Mouse (Mus musculus) ES-E14 (cell line): ENCODE measurements around the gene Olfr119. TPM values are rescaled to one million over a fixed set of nuclear protein-coding genes. Genes with fewer than 3 reads are reported as not detected.
"Not testable (repeated sequence)": the region's sequence is repeated elsewhere in the genome, so short reads cannot be mapped to it uniquely, and the experiment has no call there.

Source experiments
- DNase-seq: peaks from one replicate; pipeline ENCODE4 v3.0.0-alpha.2; 2013; ENCODE audit warnings: low read depth, low spot score
- H3K27ac ChIP-seq: 2 replicates; pipeline ENCODE4 v1.5.1; 2012; ENCODE audit warnings: low read depth, mild to moderate bottlenecking, low read length, moderate library complexity, mixed read lengths; ENCODE audit not compliant: poor library complexity, insufficient read depth, severe bottlenecking
- H3K36me3 ChIP-seq: 2 replicates; pipeline ENCODE4 v1.6.1; 2012; ENCODE audit warnings: mild to moderate bottlenecking, low read length, moderate library complexity, mixed read lengths; ENCODE audit not compliant: control insufficient read depth, poor library complexity, insufficient read depth, severe bottlenecking
- H3K4me1 ChIP-seq, 2 experiments: fragments of 150-350 bp in 1 of 2; sonication (generic) in 1 of 2; 2 replicates each; pipeline ENCODE4 v1.6.1; 2012; ENCODE audit warnings: low read length in 2 of 2, mild to moderate bottlenecking in 1 of 2, mixed read lengths in 1 of 2; ENCODE audit not compliant: control insufficient read depth in 2 of 2, insufficient read depth in 2 of 2, poor library complexity in 1 of 2
- H3K4me3 ChIP-seq, 2 experiments: fragments of 150-350 bp in 1 of 2; sonication (generic) in 1 of 2; 2 replicates each; pipeline ENCODE4 v1.5.1; 2012; ENCODE audit warnings: low read length in 2 of 2, low read depth in 1 of 2, mild to moderate bottlenecking in 1 of 2, mixed read lengths in 1 of 2; ENCODE audit not compliant: insufficient read depth in 1 of 2, poor library complexity in 1 of 2, severe bottlenecking in 1 of 2
- H3K9ac ChIP-seq: 2 replicates; pipeline ENCODE4 v1.6.1; 2012; ENCODE audit warnings: low read depth, mild to moderate bottlenecking, low read length, mixed read lengths; ENCODE audit not compliant: poor library complexity, insufficient read depth, severe bottlenecking
- H3K9me3 ChIP-seq: fragments of 150-350 bp; sonication (generic); 2 replicates; pipeline ENCODE4 v1.6.1; 2012; ENCODE audit warnings: low read depth, mild to moderate bottlenecking, low read length; ENCODE audit not compliant: control insufficient read depth, insufficient read depth
- CHD2 ChIP-seq: IDR thresholded peaks from 2 replicates; pipeline ENCODE4 v1.6.1; 2014; ENCODE audit warnings: mild to moderate bottlenecking, low read depth, low read length, inconsistent platforms
- HCFC1 ChIP-seq: IDR thresholded peaks from 2 replicates; pipeline ENCODE4 v1.6.1; 2012; ENCODE audit warnings: low read length, inconsistent platforms, borderline replicate concordance; ENCODE audit not compliant: insufficient read depth
- MAFK ChIP-seq: IDR thresholded peaks from 2 replicates; pipeline ENCODE4 v1.6.1; 2014; ENCODE audit warnings: mild to moderate bottlenecking, low read depth, low read length, inconsistent platforms; ENCODE audit not compliant: insufficient read depth
- ZC3H11A ChIP-seq: IDR thresholded peaks from 2 replicates; pipeline ENCODE4 v1.6.1; 2012; ENCODE audit warnings: low read depth, mild to moderate bottlenecking, inconsistent platforms, low read length, borderline replicate concordance
- ZNF384 ChIP-seq: IDR thresholded peaks from 2 replicates; pipeline ENCODE4 v1.6.1; 2012; ENCODE audit warnings: low read depth, low read length, inconsistent platforms
- in situ Hi-C, 2 experiments: fragments of 600-800 bp; cut with MboI; formaldehyde crosslinking; loops; one replicate each; pipeline ENCODE4 v1.15.1; 2025; ENCODE audit warnings: low sequenced_read_pairs in 2 of 2, inconsistent platforms in 1 of 2; ENCODE audit not compliant: unreplicated experiment in 2 of 2
- total RNA-seq: library from RNA; depleted of rRNA; stranded (reverse); fragments of 300-350 nt; gene quantifications from 2 replicates; pipeline ENCODE4 v1.2.3, GENCODE M21; 2012; rRNA removed

The Olfr119 gene
- not detected in 2 replicates for total RNA-seq

GRCm38 (mm10) chr17:37696264-37696663 is at the start of gene Olfr119:
Gene Olfr119 (plus strand): TSS chr17:37696564.
- DNase-seq, H3K4me1 ChIP-seq, H3K27ac ChIP-seq, H3K9me3 ChIP-seq, H3K4me3 ChIP-seq, in situ Hi-C loops, H3K36me3 ChIP-seq, H3K9ac ChIP-seq: not testable (repeated sequence)

DNA sequence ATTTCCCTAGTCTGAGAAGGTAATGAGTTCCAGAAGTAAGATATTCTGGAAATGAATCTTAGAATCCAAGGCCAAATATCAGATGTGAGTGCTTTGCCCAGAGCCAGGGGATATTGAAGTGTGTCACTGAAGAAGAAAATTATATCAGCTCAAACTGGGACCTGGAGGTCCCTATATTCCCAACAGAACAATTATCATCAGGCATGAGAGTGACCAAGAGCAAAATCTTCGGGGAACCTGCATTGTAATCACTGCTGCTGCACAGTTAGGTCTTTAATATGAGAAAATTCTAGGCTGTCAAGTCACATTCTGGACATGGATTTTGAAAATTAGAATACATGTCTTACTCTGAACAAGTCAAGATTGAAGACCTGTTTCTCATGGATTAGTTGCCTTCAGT is 32.7 kb upstream of the Olfr119 start, which contains the start of gene Olfr117:
Gene Olfr117, minus strand, starts transcription at position 101 of the 400 bp plus-strand sequence.
- TF ChIP-seq CHD2 = no peak
- no peak for TF ChIP-seq HCFC1
- no peak for TF ChIP-seq ZC3H11A
- no peak for TF ChIP-seq ZNF384
- no peak for TF ChIP-seq MAFK
- H3K4me1 ChIP-seq = no peaks in the 10 kb centered on the region
- H3K36me3 ChIP-seq = no peaks in the 10 kb centered on the region
- in situ Hi-C loops = no loop called here
- no peak for DNase-seq
- H3K4me3 ChIP-seq = no peak within 1 kb of the TSS
- H3K9me3 ChIP-seq = no peaks in the 10 kb centered on the region
- H3K9ac ChIP-seq = no peak within 1 kb of the TSS
- no peak within 1 kb of the TSS for H3K27ac ChIP-seq

- no peak within 1 kb of the TSS for H3K4me3 ChIP-seq
- DNase-seq = no peak
- H3K9me3 ChIP-seq = no peaks in the 10 kb centered on the region
- TF ChIP-seq HCFC1 (no peak), CHD2 (no peak), ZNF384 (no peak), ZC3H11A (no peak)
- no peaks in the 10 kb centered on the region for H3K4me1 ChIP-seq
- H3K9ac ChIP-seq = no peak within 1 kb of the TSS
- H3K27ac ChIP-seq = no peak within 1 kb of the TSS
- H3K36me3 ChIP-seq = no peaks in the 10 kb centered on the region
- in situ Hi-C loops = no loop called here
These were observed 29.7 kb upstream of the Olfr119 start, which contains the start of gene Olfr118 for GRCm38 (mm10) chr17:37666688-37667087. Gene Olfr118 (plus strand): TSS chr17:37666988.

DNA sequence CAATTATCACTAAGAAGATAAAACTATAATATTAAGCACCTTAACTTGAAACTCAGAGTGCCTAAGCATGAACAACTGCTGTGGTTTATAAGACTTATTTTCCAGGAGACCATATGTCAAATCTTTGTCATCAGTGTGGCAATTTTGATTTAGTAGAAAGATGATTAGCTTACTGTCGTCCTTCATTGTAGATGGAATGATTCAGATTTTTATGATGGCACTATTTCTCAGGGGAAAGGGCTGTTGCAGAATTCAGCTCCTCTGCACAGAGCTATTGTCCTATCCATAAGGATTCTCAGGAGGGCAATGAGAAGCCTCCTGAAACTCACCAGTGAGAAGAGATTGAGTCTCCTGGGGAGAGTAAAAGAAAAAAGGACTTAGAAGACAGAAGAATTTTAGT is 25.1 kb downstream of the Olfr119 start, which contains the start of gene Olfr120:
Gene Olfr120, plus strand, starts transcription at position 301 of the 400 bp plus-strand sequence.
- in situ Hi-C loops = no loop called here
- H3K9me3 ChIP-seq = no peaks in the 10 kb centered on the region

DNA sequence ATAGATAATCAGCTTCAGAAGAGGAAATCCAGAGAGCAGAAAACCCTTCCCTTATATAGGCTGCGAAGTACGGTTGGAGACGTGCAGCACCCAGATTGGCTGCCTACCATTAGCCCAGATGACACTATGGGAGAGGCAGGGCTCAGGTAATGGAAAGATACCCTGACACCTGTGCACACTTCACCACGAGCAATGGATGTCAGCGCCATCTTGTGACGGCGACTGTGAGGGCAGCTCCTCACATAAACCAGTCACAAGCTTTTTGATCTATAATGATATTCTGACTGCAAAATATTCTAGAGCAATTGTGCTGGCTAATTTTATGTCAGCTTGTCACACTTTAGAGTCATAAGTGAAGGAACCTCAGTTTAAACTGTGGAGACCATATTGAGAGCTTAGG is 41.7 kb downstream of the Olfr119 start:
- no peak overlapping the region for H3K9ac ChIP-seq
- no peak for DNase-seq
- no peak for TF ChIP-seq CHD2
- TF ChIP-seq ZC3H11A = no peak
- no peak overlapping the region for H3K4me3 ChIP-seq
- in situ Hi-C loops = no loop called here
- no peak overlapping the region for H3K27ac ChIP-seq
- H3K4me1 ChIP-seq = no peaks in the 10 kb centered on the region
- H3K36me3 ChIP-seq = no peaks in the 10 kb centered on the region
- no peaks in the 10 kb centered on the region for H3K9me3 ChIP-seq

More for the DNA sequence above, 25.1 kb downstream of the Olfr119 start, which contains the start of gene Olfr120:
- Histone ChIP-seq H3K4me3 (no peak within 1 kb of the TSS), H3K27ac (no peak within 1 kb of the TSS), H3K4me1 (no peaks in the 10 kb centered on the region), H3K36me3 (no peaks in the 10 kb centered on the region), H3K9ac (no peak within 1 kb of the TSS)
- DNase-seq = no peak
- no peak for TF ChIP-seq HCFC1
- TF ChIP-seq ZNF384 = no peak
- TF ChIP-seq CHD2 = no peak
- TF ChIP-seq ZC3H11A = no peak
- no peak for TF ChIP-seq MAFK

Other genes starting within 250 kb of the Olfr119 start
- not detected in 2 replicates for gene Olfr109, start 237.6 kb upstream of the Olfr119 start, total RNA-seq
- 0.21 and 0.27 TPM in 2 replicates for gene H2-M2, start 213.0 kb upstream of the Olfr119 start, total RNA-seq
- gene Olfr110, start 204.1 kb upstream of the Olfr119 start, total RNA-seq = not detected in 2 replicates
- gene Olfr111, start 188.5 kb upstream of the Olfr119 start, total RNA-seq = not detected in 2 replicates
- gene Olfr112, start 127.1 kb upstream of the Olfr119 start, total RNA-seq = not detected in 2 replicates
- not detected in 2 replicates for gene Olfr113, start 118.9 kb upstream of the Olfr119 start, total RNA-seq
- gene Olfr114, start 103.8 kb upstream of the Olfr119 start, total RNA-seq = not detected in 2 replicates
- gene Olfr115, start 69.5 kb upstream of the Olfr119 start, total RNA-seq = not detected in 2 replicates
- gene Olfr116, start 69.4 kb upstream of the Olfr119 start, total RNA-seq = not detected in 2 replicates
- gene Olfr117, start 32.8 kb upstream of the Olfr119 start, total RNA-seq = not detected in 2 replicates
- 0.13 and 0.16 TPM in 2 replicates for gene Olfr118, start 29.6 kb upstream of the Olfr119 start, total RNA-seq
- not detected in 2 replicates for gene Olfr120, start 25.2 kb downstream of the Olfr119 start, total RNA-seq
- gene Olfr121, start 52.3 kb downstream of the Olfr119 start, total RNA-seq = not detected in 2 replicates
- gene Olfr122, start 72.0 kb downstream of the Olfr119 start, total RNA-seq = not detected in 2 replicates
- gene Olfr123, start 97.0 kb downstream of the Olfr119 start, total RNA-seq = not detected in 2 replicates
- gene Olfr124, start 103.3 kb downstream of the Olfr119 start, total RNA-seq = not detected in 2 replicates
- not detected in 2 replicates for gene Olfr125, start 136.4 kb downstream of the Olfr119 start, total RNA-seq
- gene Olfr126, start 150.9 kb downstream of the Olfr119 start, total RNA-seq = not detected in 2 replicates
- not detected in 2 replicates for gene Olfr127, start 203.9 kb downstream of the Olfr119 start, total RNA-seq
- gene Olfr128, start 224.0 kb downstream of the Olfr119 start, total RNA-seq = not detected in 2 replicates